Mouse (Mus musculus): ENCODE data around the gene Vstm2a.
A peak's percentile ranks its signal among the peaks of the same experiment; 100 is the strongest.

Gene Vstm2a

GRCm38 (mm10) chr11:16257473-16257921 is at the start of gene Vstm2a:
Vstm2a (plus strand) TSS chr11:16257724.
- DNase-seq (ENCODE audit: low spot score in 2 of 2), result peak in 1 of 2 experiments; percentile 4

DNA sequence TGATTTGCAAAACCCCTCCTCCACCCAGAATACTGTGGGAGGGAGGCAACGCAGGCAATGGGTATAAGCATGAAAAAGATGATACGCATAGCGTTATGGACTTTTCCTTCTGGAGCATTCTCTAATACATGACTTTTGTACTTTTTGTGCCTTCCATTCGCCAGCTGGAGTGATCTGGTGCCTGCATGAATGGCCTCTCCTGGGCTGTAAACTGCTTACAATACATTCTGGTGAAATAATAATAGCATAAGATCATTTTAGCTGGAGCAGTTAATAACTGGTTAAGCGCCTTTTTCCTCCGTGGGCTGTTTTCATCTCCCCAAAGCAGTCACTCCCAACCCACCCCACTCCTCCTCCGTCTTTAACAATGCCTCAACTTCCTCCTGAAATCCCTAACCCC is 513 bp upstream of the Vstm2a start:
- DNase-seq (ENCODE audit: low spot score in 2 of 2), result no peak

DNA sequence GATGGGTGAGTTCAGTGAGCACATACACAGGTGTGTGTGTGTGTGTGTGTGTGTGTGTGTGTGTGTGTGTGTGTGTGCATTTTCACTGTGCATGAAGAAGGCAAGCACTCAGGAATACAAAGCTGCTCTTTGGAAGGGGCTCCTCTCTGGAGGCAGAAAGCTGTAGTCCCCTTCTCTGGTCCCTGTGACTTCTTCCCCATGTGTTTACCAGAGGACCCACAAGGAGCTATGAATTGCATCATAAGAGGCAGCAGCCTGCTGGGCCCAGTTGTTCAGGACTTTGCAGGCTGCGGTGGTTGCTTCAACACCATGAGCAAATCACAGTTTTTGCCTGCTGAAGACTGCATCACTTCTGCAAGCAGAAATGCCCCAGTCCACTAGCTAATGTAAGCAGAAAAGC is 776 bp downstream of the Vstm2a start:
- DNase-seq (ENCODE audit: low spot score in 2 of 2), result no peak

DNA sequence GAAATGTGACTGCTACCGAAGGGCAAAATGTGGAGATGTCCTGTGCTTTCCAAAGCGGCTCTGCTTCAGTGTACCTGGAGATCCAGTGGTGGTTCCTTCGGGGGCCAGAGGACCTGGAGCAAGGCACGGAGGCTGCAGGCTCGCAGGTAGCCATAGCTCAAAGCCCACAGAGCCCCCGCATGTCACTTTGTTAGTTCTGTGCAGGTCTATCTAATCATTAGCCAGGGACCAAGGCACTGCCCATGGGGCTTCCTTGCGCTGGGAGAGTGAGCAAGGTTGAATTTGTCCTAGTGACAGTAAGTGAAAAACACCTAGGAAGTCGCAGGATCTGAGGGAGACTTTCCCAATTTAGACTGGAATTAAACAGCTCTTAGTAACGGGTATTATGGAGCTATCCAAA is 2.4 kb downstream of the Vstm2a start:
- DNase-seq (ENCODE audit: low spot score in 2 of 2), result no peak

- DNase-seq (ENCODE audit: low spot score in 2 of 2), result peak; percentile 21 to 44
These were observed 3.4 kb downstream of the Vstm2a start for GRCm38 (mm10) chr11:16260764-16261578.

DNA sequence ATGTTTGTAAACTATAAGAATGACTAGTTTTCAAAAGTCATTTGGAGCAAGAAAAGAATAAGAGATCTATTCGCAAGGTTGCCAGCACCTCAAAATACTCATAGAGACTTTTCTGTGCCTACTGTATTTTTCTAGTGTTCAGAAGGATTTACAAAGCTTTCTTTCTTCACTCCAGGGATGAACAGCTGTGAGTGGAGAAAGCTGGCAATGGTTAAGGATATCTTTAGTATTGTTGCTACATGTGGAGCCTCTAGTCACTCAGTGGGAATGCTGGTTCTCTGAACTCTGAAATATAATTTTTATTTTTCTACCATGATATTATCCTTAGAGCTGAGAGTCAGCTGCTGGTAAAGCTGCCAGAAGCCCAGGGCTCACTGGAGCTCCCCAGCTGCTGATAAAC is 10.9 kb downstream of the Vstm2a start:
- no peak for DNase-seq (ENCODE audit: low spot score in 2 of 2)

GRCm38 (mm10) chr11:16290381-16290780 is 32.9 kb downstream of the Vstm2a start:
- no peak for DNase-seq (ENCODE audit: low spot score in 2 of 2)

- no peak for DNase-seq (ENCODE audit: low spot score in 2 of 2)
These were observed 35.4 kb downstream of the Vstm2a start for GRCm38 (mm10) chr11:16292960-16293359.

GRCm38 (mm10) chr11:16296521-16296920 is 39.0 kb downstream of the Vstm2a start:
- no peak for DNase-seq (ENCODE audit: low spot score in 2 of 2)

GRCm38 (mm10) chr11:16299492-16299891 is 42.0 kb downstream of the Vstm2a start:
- DNase-seq (ENCODE audit: low spot score in 2 of 2), result no peak

DNA sequence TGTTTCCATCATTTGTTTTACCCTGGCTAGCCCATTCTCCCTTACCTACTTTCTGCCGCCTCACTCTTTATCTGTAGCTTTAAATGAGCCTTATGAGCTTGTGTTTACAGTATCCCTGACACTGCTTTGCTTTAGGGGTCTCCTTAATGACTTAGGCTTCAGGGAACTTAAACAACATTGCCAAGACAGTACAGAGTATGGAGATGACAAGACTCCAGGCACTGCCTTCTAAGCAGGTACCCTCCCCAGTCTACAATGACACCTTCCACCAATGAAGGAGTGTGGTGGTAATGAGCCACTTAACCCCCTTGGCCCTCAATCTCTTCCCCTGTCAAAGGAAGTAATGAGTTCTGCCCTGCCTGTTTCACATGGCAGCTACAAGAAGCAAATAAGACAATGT is 42.4 kb downstream of the Vstm2a start:
- DNase-seq (ENCODE audit: low spot score in 2 of 2), result no peak

- no peak for DNase-seq (ENCODE audit: low spot score in 2 of 2)
These were observed 43.2 kb downstream of the Vstm2a start for GRCm38 (mm10) chr11:16300709-16301108.

GRCm38 (mm10) chr11:16315097-16315496 is 57.6 kb downstream of the Vstm2a start:
- no peak for DNase-seq (ENCODE audit: low spot score in 2 of 2)

GRCm38 (mm10) chr11:16345179-16345578 is 87.7 kb downstream of the Vstm2a start:
- no peak for DNase-seq (ENCODE audit: low spot score in 2 of 2)

GRCm38 (mm10) chr11:16345676-16346075 is 88.2 kb downstream of the Vstm2a start:
- DNase-seq (ENCODE audit: low spot score in 2 of 2), result no peak

- no peak for DNase-seq (ENCODE audit: low spot score in 2 of 2)
These were observed 94.4 kb downstream of the Vstm2a start for GRCm38 (mm10) chr11:16351915-16352314.

GRCm38 (mm10) chr11:16354356-16354755 is 96.8 kb downstream of the Vstm2a start:
- no peak for DNase-seq (ENCODE audit: low spot score in 2 of 2)

DNA sequence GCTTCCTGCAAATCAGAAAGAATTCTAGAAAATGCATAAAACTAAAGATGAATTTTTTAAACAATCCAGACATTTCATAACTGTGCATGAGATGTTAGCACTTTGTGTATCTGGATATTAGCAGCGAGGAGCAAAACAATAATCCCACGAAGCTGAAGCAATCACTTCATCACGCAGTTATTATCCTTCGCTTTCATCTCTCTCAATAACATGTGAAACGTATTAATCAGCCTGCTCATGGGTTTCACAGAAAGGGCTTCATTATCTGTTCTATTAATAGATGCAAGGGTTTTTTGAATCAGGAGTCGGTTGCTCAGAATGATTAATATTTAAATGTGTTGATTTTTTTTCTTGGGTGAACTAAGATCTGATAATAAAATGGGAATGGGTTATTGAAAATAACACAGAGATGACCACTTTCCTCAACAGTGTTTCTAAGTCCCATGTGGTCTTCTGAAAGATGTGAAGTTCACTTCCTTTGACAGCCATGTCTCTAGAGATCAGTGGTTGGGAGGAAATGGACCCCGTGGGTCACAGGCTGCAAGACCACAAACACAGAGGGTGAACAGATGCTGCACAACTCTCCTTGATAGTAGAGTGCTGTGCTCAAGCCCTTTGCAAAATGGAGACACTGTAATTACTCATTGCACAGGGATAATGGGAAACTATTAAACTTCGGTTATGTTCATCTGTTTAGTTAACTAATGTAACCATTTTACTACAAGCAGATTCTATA is 109.5 kb downstream of the Vstm2a start:
- DNase-seq (ENCODE audit: low spot score in 2 of 2), result no peak

DNA sequence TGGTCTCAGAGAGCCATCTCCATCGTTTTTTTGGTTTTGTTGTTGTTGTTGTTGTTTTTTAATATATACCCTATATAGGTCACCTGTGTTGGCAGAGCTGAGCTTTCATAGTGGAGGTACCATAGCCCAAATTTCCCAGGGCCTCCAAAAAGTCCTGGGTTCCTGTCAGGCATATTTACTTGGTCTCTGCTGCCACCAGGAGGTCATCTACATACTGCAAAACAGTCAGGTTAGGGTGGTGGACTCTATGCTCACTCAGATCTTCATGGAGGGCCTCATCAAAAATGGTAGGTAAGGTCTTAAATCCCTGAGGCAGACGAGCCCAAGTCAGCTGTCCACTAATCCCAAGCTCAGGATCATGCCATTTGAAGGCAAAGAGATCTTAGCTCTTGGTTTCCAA is 146.1 kb downstream of the Vstm2a start:
- DNase-seq (ENCODE audit: low spot score in 2 of 2), result no peak

DNA sequence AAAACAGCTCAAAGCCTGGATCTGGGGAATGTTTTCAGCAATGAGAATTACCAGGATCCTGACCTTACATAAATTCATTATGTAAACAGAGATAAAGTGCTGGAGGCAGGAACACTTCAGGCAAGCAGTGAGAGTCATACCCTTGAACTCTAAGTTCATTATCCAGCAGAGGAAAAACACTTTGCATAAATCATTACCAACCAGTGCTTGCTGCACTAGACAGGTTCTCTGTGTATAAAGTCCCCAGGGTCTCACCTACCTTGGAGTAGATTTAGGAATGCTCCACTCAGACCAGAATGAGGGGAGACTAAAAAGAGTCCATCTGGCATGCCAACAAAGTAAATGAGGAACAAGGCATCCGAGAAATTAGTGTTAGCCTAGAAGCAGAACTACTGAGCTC is 154.2 kb downstream of the Vstm2a start:
- DNase-seq (ENCODE audit: low spot score in 2 of 2), result no peak

DNA sequence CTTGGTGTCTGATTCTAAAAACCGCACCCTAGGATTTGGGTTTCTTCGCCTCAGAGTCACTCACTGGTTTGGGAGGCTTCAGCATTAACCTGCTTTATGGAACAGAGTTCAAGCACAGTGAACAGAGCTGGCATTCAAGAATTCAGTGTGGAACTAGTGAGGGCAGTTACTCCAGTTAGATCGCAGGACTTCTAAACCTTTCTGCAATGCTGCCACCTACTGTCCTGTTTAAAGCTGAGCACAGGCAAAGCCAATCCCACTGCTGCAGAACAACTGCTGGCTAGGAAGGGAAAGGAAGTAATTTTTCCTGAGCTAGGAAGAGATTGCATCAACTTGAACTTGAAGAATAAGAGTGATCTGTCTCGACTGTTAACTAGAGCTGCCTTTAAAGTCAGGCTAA is 155.1 kb downstream of the Vstm2a start:
- DNase-seq (ENCODE audit: low spot score in 2 of 2), result peak; percentile 2 to 7

DNA sequence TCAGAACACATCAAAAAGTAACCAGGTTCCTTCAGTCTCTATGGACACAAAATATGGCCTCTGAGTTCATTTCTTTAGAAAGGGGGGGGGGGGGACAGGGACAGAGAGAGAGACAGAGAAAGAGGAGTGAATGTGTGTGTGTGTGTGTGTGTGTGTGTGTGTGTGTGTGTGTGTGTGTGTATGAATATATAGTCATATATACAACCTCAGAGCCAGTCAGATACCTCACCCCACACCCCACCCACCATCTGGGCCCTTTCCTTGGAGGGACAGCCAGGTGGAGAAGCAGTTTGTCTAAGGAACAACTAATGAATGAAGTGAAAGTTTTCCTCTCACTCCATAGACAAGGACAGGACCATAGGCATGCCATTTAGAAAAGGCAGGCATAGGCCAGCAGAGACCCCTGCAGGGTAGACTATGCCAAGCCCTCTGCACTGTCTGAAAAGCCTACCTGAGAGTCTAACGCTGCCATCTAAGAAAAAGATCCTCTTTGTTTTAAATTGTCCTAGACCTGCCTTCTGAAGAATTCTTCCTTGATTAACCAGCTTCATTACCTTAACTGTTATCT is 155.6 kb downstream of the Vstm2a start:
- DNase-seq (ENCODE audit: low spot score in 2 of 2), result no peak

Measured in urinary bladder, postnatal 36 days (tissue).